Mouse (Mus musculus): Measurements from ENCODE around the gene Eif2d.
A peak's percentile ranks its signal among the peaks of the same experiment; 100 is the strongest.
"Not testable (repeated sequence)": the region's sequence is repeated elsewhere in the genome, so short reads cannot be mapped to it uniquely, and the experiment has no call there.

Gene Eif2d

DNA sequence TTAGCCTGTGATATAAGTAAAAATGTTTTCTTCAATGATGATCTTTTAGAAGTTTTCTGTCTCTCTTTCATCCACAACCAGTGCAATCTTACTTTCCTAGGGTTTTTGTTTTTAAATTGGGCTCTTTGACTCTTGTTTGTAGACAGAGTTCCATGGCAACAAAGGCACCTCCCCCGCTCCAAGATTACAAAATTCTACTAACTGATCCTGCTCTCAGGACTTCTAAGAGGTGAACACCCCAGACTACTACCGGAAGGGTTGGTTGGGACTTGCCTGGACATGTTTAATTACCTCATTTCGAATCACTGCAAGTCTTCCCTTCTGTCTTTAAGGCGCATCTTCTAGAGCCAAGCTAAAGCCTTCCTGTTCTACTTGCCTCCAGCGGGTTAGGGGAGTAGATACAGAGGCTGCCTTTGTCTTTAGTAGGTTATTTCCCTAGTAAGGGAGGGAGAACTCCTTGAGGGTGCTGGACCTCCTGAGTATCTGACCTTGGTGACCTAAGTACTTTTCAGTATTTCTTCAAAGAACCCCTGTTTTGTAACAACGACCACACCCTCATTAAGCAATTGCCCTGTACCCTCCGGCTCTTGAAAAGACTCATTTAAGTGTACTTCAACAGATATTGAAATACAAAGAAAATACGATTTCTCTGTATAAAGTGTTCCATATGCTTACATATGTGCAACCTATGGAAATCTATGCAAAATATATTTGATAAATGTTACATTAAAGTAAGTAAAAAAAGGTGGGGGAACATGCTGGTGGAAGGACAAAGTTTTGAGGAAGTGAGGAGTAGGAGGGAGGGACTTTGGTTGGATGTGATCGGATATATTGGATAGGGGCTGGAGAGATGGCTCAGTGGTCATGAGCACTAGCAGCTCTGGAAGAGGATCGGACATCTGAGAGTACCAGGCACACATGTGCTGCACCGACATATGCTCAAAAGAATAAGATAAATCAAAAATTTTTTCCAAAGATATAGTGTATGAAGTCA is 13.6 kb upstream of the Eif2d start:
- no peak for DNase-seq (ENCODE audit: low spot score in 2 of 2)

DNA sequence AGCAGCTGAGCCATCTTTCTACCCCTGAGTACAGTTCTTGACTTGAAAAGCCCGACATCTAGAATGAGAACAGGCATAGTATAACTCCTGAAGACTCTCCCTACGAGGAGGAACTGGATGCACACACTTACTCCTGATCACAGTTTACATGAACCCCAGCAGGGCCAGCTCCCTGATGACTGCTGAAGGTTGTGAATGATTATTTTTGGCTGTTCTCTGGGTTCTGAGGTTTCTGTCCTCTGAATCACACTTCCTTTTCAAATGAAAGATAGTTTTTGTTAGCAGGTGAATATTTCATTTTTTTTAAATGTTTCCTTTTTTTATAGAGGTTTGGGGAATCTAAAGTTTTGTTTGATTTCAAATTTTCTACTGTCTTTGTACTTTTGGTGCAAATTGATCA is 11.5 kb upstream of the Eif2d start:
- DNase-seq (ENCODE audit: low spot score in 2 of 2): no peak

DNA sequence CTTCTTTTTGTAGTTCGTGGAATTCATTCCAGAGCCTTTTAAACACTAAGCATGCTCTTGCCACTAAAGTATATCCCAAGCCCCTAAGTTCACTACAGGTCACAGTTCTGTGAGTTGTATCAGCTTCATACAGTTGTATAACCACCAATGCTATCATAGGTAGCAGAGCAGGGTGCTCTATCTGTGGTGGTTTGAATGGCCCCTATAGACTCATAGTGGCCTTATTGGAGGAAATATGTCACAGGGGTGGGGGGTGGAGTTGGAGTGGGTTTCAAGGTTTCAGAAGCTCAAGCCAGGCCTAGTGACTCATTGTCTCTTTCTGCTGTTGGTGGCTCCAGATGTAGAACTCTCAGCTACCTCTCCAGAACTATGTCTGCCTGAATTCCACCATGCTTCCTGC is 10.5 kb upstream of the Eif2d start:
- DNase-seq (ENCODE audit: low spot score in 2 of 2): no peak

- not testable (repeated sequence) for DNase-seq (ENCODE audit: low spot score in 2 of 2)
These were observed 7.8 kb upstream of the Eif2d start for GRCm38 (mm10) chr1:131145222-131145621.

- DNase-seq (ENCODE audit: low spot score in 2 of 2): no peak
These were observed 6.8 kb upstream of the Eif2d start for GRCm38 (mm10) chr1:131146181-131146614.

DNA sequence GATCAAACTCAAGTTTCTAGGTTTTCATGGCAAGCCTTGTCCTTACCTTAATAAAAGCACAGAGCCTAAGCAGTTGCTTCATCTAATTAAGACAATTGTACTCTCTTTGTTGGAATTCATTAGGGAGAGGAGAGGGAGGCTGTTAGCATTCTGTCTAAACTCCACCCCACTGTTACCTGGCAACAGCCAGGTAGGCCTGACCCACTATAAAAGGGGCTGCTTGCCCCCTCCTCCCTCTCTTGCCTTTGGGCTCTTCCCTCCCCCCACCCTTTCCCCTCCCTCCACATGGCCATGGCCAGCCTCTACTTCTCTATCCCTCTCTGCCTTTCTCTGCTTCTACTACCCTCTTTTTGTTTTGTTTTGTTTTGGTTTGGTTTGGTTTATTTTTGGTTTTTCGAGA is 3.5 kb upstream of the Eif2d start:
- DNase-seq (ENCODE audit: low spot score in 2 of 2): no peak

GRCm38 (mm10) chr1:131155456-131155855 is 2.5 kb downstream of the Eif2d start:
- no peak for DNase-seq (ENCODE audit: low spot score in 2 of 2)

DNA sequence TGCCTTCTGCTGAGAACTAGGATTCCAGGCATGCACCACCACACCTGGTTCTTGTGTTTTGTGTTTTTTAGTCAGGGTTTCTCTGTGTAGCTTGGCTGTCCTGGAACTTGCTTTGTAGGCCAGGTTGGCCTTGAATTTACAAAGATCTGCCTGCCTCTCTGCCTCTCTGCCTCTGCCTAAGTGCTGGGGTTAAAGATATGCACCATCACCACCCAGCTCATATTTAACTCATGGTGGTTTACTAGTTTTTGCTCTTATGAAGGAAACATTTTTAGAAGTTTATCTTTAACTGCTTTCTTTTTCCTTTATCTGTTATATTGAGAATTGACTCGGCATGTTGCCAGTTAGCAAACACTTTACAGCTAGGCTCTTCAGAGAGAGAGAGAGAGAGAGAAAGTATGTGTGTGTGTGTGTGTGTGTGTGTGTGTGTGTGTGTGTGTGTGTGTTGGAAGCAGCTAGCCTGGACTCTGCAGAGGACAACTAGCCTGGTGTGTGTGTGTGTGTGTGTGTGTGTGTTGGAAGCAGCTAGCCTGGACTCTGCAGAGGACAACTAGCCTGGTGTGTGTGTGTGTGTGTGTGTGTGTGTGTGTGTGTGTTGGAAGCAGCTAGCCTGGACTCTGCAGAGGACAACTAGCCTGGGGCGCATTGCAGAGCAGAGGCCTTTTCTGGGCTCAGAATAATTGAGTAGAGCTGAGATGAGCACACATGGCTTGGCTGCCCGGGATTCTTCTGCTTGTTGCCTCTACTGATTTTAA is 6.8 kb downstream of the Eif2d start:
- DNase-seq (ENCODE audit: low spot score in 2 of 2): not testable (repeated sequence)

DNA sequence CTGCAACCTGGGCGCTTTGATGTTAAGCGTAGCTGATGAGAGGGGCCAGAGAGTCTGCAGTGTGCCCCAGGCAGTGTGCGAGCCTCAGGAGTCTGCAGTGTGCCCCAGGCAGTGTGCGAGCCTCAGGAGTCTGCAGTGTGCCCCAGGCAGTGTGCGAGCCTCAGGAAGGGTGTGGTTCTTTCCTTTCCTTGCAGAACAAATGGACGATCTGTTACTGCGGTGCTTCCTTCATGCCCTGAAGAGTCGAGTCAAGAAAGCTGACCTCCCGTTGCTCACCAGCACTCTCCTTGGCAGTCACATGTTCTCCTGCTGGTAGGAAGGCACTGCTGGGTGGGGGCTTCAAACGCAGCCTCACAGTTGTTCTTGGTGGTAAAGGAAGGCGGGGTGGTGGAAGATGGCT is 8.1 kb downstream of the Eif2d start:
- no peak for DNase-seq (ENCODE audit: low spot score in 2 of 2)

- DNase-seq (ENCODE audit: low spot score in 2 of 2): no peak
These were observed 11.4 kb downstream of the Eif2d start for GRCm38 (mm10) chr1:131164427-131164826.

DNA sequence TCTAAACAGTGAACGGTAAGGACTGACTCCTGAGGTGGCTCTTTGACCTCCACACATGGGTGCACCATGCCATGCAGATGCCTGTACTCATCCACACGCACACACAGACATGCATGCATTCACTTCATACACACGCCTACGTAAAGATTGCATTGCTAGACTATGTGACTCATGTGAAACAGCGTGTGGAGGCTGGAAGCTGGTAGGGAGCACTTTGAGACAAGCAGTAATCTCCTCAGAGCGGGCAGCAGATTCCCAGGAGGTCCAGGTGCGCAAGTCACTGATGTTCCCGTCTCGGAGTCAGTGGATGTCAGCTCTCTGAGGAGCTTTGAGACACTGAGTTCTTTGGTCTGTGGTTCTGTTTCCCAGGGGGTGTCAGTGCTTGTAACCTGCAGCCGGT is 14.6 kb downstream of the Eif2d start:
- DNase-seq (ENCODE audit: low spot score in 2 of 2): no peak

DNA sequence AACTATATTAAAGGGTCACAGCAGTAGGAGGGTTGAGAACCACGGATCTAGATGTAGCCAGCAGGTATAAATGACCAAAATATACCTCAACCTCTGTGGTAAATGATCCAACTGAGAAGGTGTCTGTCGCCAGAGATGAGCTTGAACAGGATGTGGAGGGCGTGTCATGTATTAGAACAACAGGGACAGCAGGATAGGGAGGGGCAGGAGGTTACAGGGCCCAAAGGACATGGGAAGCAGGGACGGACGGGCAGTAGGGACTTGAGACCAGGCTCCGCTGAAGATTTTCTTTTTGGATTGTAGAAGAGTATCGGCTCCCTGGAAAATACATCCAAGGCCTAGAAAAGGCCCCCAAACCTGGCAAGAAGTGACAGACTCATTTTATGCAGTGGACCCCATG is 20.0 kb downstream of the Eif2d start:
- no peak for DNase-seq (ENCODE audit: low spot score in 2 of 2)

DNA sequence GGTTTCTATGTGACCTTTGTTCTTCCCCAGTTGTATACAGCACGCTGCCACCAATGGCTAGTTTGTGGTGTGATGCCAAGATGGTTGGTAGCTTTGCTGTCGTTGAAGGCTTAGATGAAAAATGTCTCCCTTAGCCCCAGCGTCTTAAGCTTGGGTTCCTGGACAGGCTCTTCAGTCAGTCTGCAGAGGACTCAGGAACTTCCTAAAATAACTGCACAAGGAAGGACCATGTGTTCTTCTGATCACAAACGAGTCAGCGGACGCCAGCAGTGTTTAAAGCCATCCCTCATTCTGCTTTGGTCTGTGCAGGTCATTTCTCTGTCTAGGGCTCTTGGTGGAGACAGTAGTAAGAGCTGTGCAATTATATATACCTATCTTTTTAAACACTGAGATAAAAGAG is 20.8 kb downstream of the Eif2d start:
- no peak for DNase-seq (ENCODE audit: low spot score in 2 of 2)

DNA sequence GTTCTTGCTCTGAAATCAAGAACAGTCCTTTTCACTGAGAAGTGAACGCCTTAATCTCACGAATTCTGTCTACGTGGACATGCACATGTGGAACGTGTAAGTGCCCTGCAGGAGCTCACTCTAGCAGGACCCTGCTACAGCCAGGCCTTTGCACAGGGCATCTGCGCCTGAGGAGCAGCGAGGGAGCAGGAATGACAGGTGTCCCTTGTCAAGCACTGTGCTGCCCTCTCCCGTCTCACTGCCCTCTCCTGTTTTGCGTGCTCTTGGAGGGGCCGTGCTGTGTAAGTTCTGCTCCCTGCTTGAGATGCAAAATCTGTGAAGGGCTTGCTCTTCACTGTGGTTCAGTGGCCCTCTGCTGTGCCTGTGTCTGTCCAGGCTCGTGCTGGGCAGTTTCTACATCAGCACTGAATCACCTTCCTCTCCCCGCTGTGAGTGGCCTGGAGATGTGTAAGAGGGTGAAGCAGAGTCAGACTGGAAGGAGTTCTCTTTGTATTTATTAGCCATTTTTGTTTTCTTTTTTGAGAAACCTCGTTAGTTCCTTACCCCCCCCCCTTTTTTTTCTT is 21.4 kb downstream of the Eif2d start:
- no peak for DNase-seq (ENCODE audit: low spot score in 2 of 2)

GRCm38 (mm10) chr1:131175189-131175588 is 22.2 kb downstream of the Eif2d start:
- DNase-seq (ENCODE audit: low spot score in 2 of 2): no peak

DNA sequence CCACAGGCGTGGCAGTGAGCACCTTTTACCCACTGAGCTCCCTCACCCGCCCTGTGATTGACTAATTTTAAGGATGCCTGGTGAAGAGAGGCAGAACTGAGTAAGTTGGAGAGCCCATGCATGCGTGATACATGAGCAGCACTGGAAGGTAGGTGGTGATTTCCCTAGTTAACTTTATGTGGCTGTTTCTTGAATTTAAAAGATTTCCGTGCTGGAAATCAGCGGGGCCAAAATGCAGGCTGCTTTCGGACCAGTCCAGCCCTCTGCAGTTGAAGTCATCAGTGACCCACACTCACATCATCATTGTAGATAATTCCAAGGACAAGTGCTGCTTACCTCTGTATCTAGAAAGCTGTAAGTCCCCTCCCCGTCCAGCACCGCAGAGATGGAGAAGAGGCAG is 22.8 kb downstream of the Eif2d start:
- no peak for DNase-seq (ENCODE audit: low spot score in 2 of 2)

DNA sequence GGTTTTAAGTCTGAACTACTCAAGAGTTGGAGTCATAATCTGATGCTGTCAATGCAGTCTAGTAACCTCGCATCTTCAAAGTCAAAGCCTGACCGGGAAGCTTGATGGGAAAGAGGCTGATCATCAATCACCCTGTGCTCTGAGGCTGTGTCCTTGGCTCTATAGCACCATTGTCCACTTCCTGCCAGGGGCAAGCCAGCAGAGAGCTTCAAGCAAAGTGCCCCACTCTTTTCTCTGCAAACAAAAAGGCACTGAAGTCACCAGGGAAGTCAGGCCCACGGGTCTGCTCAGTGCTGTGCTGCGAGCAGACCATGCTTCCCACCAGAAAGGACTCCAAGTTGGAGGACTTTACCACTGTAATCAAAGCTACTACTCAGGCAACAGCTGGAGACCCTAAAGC is 24.3 kb downstream of the Eif2d start:
- DNase-seq (ENCODE audit: low spot score in 2 of 2): no peak

DNA sequence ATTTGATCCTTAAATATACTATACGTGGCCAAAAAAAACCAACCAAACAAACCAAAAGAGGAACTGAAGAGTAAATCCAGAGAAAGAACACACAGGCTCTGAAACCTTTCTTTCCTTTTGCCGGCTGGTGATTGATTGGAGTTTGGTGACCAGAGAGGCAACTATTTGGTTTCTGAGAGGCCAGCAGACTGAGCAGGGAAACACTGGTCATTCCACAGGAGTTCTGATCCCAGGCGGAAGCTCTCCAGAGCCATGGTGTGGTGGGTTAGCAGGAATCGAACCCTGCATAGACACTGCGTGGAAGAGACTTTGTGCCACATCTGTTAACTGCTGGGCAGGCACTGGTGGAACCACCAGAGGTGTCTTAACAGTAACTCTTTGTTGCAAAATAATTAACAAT is 25.1 kb downstream of the Eif2d start:
- DNase-seq (ENCODE audit: low spot score in 2 of 2): no peak

DNA sequence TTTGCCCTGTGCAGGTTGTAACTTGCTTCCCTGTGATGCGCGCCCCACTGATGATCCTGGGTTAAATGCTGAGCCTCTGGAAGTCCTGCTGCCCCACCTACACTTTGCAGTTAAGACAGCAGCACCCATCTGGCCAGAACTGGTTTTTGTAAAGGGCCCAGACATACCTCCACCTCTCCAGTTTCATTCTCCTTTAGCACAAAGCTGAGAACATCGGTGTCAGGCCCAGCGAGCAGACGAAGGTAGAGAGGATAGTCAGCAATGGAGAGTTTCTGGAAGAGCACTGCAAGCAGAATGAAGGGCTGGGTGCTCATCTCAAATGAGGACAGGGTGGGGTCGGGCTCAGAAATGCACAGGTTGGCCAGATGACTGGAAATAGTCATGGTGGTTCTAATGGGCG is 27.4 kb downstream of the Eif2d start:
- DNase-seq (ENCODE audit: low spot score in 2 of 2): no peak

- DNase-seq (ENCODE audit: low spot score in 2 of 2): peak; percentile 52 to 76
These were observed 28.9 kb downstream of the Eif2d start for GRCm38 (mm10) chr1:131181642-131182527.

DNA sequence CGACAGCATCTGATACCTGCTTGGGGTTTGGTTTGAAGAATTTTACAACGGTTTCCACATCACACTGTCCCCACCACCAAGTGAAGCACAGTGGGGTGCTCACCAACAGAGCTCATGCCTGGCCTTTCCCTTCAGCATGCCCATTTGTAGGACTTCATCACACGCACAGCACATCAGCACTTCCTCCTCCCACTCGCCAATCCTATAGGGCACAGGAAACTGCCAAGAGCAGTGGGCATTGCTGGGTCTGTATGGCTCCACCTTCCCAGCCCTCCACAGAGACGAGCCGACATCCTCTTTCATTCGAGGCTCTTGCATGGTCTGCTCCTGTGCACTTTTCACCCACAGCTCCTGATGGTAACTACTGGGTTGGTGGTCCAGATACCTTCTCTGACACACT is 30.2 kb downstream of the Eif2d start:
- no peak for DNase-seq (ENCODE audit: low spot score in 2 of 2)
